Mouse (Mus musculus) neural tube, embryonic 12.5 days (tissue): ENCODE results near the gene Pafah1b3. TPM values are rescaled to one million over a fixed set of nuclear protein-coding genes. Genes with fewer than 3 reads are reported as not detected.
A peak's percentile ranks its signal among the peaks of the same experiment; 100 is the strongest.
"Not testable (repeated sequence)": the region's sequence is repeated elsewhere in the genome, so short reads cannot be mapped to it uniquely, and the experiment has no call there.

Experiments used
- ATAC-seq: fragments of 200-750 bp; cut with Nextera tagmentation; 2 replicates; pipeline ENCODE4 v1.8.0; 2017; ENCODE audit warnings: low read depth, mild to moderate bottlenecking, moderate TSS enrichment, moderate library complexity; ENCODE audit not compliant: low FRiP score
- H3K27ac ChIP-seq: fragments of 300-500 bp; sonication (generic); 2 replicates; pipeline ENCODE4 v1.5.1; 2016
- H3K27me3 ChIP-seq: fragments of 300-500 bp; sonication (generic); replicated peaks from 2 replicates; pipeline ENCODE4 v1.6.1; 2016; ENCODE audit warnings: mild to moderate bottlenecking
- H3K36me3 ChIP-seq: fragments of 300-500 bp; sonication (generic); 2 replicates; pipeline ENCODE4 v1.6.1; 2016; ENCODE audit warnings: mild to moderate bottlenecking
- H3K4me1 ChIP-seq: fragments of 300-500 bp; sonication (generic); 2 replicates; pipeline ENCODE4 v1.6.1; 2016
- H3K4me2 ChIP-seq: fragments of 300-500 bp; sonication (generic); replicated peaks from 2 replicates; pipeline ENCODE4 v1.6.1; 2016; ENCODE audit warnings: mild to moderate bottlenecking
- H3K4me3 ChIP-seq: fragments of 300-500 bp; sonication (generic); 2 replicates; pipeline ENCODE4 v1.5.1; 2016
- H3K9ac ChIP-seq: fragments of 300-500 bp; sonication (generic); 2 replicates; pipeline ENCODE4 v1.6.1; 2016; ENCODE audit warnings: mild to moderate bottlenecking
- H3K9me3 ChIP-seq: fragments of 300-500 bp; sonication (generic); 2 replicates; pipeline ENCODE4 v1.6.1; 2016; ENCODE audit warnings: mild to moderate bottlenecking
- WGBS: fragments of 180-500 bp; shearing (Covaris S2); methylation state at CpG from one replicate; pipeline ENCODE4 v1.1.7; 2016; 5-methylcytosine and 5-hydroxymethylcytosine counted together
- polyA plus RNA-seq: library from polyadenylated mRNA; unstranded; fragments of >200 nt; fragmentation: Nextera tagmentation; extraction: Ambion mirVana; gene quantifications from 2 replicates; pipeline ENCODE4 v1.2.1, GENCODE M21; 2016

The Pafah1b3 gene
- polyA plus RNA-seq: 400 and 431 TPM in 2 replicates

- H3K27ac ChIP-seq: peak within 1 kb of the TSS; percentile 93
- under 1% methylated on average over 52 of the region's 52 CpGs for WGBS
- H3K36me3 ChIP-seq: peaks cover 32% of the 10 kb centered on the region
- no peaks in the 10 kb centered on the region for H3K27me3 ChIP-seq
- ATAC-seq: peak; percentile 92
- H3K9ac ChIP-seq: peak within 1 kb of the TSS; percentile 76
- H3K9me3 ChIP-seq: no peaks in the 10 kb centered on the region
- H3K4me2 ChIP-seq: peak within 1 kb of the TSS; percentile 71
- H3K4me1 ChIP-seq: peaks cover 26% of the 10 kb centered on the region
- H3K4me3 ChIP-seq: peak within 1 kb of the TSS; percentile 71
Measured at GRCm38 (mm10) chr7:25297454-25298325, at the start of gene Pafah1b3. Gene Pafah1b3, minus strand, starts transcription at chr7:25297986.

- no peaks in the 10 kb centered on the region for H3K9me3 ChIP-seq
- H3K9ac ChIP-seq: no peak overlapping the region
- no peak overlapping the region for H3K27ac ChIP-seq
- H3K4me2 ChIP-seq: no peak overlapping the region
- H3K4me3 ChIP-seq: no peak overlapping the region
- 79% methylated on average over 20 of the region's 20 CpGs for WGBS
- peaks cover 64% of the 10 kb centered on the region for H3K36me3 ChIP-seq
- no peaks in the 10 kb centered on the region for H3K4me1 ChIP-seq
- ATAC-seq: 0 out of 2 replicates have a peak, but pooled peaks have one; percentile 37
- H3K27me3 ChIP-seq: no peaks in the 10 kb centered on the region
Measured at GRCm38 (mm10) chr7:25341000-25341784, 43.4 kb upstream of the Pafah1b3 start.

- no peak overlapping the region for H3K4me2 ChIP-seq
- 93% methylated on average over 9 of the region's 9 CpGs for WGBS
- peaks cover 73% of the 10 kb centered on the region for H3K36me3 ChIP-seq
Measured at GRCm38 (mm10) chr7:25339329-25339728, 41.5 kb upstream of the Pafah1b3 start.

GRCm38 (mm10) chr7:25334472-25334871 is 36.7 kb upstream of the Pafah1b3 start:
- Histone ChIP-seq H3K4me1 (no peaks in the 10 kb centered on the region), H3K9me3 (no peaks in the 10 kb centered on the region), H3K4me3 (no peak overlapping the region), H3K27me3 (no peaks in the 10 kb centered on the region), H3K36me3 (peaks cover 63% of the 10 kb centered on the region), H3K9ac (no peak overlapping the region), H3K4me2 (no peak overlapping the region), H3K27ac (no peak overlapping the region)
- ATAC-seq: 0 out of 2 replicates have a peak, but pooled peaks have one; percentile 13
- 89% methylated on average over 12 of the region's 12 CpGs for WGBS

More at GRCm38 (mm10) chr7:25339329-25339728, 41.5 kb upstream of the Pafah1b3 start:
- Histone ChIP-seq H3K27ac (no peak overlapping the region), H3K9me3 (no peaks in the 10 kb centered on the region), H3K4me1 (no peaks in the 10 kb centered on the region), H3K4me3 (no peak overlapping the region), H3K9ac (no peak overlapping the region), H3K27me3 (no peaks in the 10 kb centered on the region)
- no peak for ATAC-seq

GRCm38 (mm10) chr7:25333596-25334307 is 36.0 kb upstream of the Pafah1b3 start:
- Histone ChIP-seq H3K4me2 (no peak overlapping the region), H3K9me3 (no peaks in the 10 kb centered on the region), H3K9ac (no peak overlapping the region), H3K4me3 (no peak overlapping the region), H3K36me3 (peaks cover 61% of the 10 kb centered on the region), H3K27ac (no peak overlapping the region), H3K27me3 (no peaks in the 10 kb centered on the region), H3K4me1 (no peaks in the 10 kb centered on the region)
- peak; percentile 56 for ATAC-seq
- WGBS: 43% methylated on average over 16 of the region's 16 CpGs

- no peak overlapping the region for H3K4me2 ChIP-seq
- WGBS: 84% methylated on average over 8 of the region's 8 CpGs
- peaks cover 32% of the 10 kb centered on the region for H3K36me3 ChIP-seq
- no peak for ATAC-seq
- no peak overlapping the region for H3K27ac ChIP-seq
- H3K4me1 ChIP-seq: peaks cover 10% of the 10 kb centered on the region
- H3K9me3 ChIP-seq: no peaks in the 10 kb centered on the region
- H3K27me3 ChIP-seq: no peaks in the 10 kb centered on the region
- H3K4me3 ChIP-seq: no peak overlapping the region
- no peak overlapping the region for H3K9ac ChIP-seq
Measured at GRCm38 (mm10) chr7:25326233-25326632, 28.4 kb upstream of the Pafah1b3 start.

GRCm38 (mm10) chr7:25325431-25325830 is 27.6 kb upstream of the Pafah1b3 start:
- WGBS: 92% methylated on average over 6 of the region's 6 CpGs
- ATAC-seq: not testable (repeated sequence)

GRCm38 (mm10) chr7:25323219-25323618 is 25.4 kb upstream of the Pafah1b3 start:
- Histone ChIP-seq H3K4me1 (peaks cover 19% of the 10 kb centered on the region), H3K4me2 (no peak overlapping the region), H3K27ac (no peak overlapping the region), H3K27me3 (no peaks in the 10 kb centered on the region), H3K4me3 (no peak overlapping the region), H3K9ac (no peak overlapping the region), H3K9me3 (no peaks in the 10 kb centered on the region), H3K36me3 (peaks cover 10% of the 10 kb centered on the region; the same call in 1 of the 2 replicates)
- ATAC-seq: no peak
- 97% methylated on average over 2 of the region's 2 CpGs for WGBS

More at GRCm38 (mm10) chr7:25325431-25325830, 27.6 kb upstream of the Pafah1b3 start:
- Histone ChIP-seq H3K4me1 (peaks cover 12% of the 10 kb centered on the region), H3K36me3 (peaks cover 24% of the 10 kb centered on the region)
- not testable (repeated sequence) for H3K4me3 ChIP-seq, H3K27me3 ChIP-seq, H3K9me3 ChIP-seq, H3K4me2 ChIP-seq, H3K27ac ChIP-seq, H3K9ac ChIP-seq

GRCm38 (mm10) chr7:25322058-25322484 is 24.3 kb upstream of the Pafah1b3 start:
- Histone ChIP-seq H3K9ac (no peak overlapping the region), H3K9me3 (no peaks in the 10 kb centered on the region), H3K4me2 (peak overlapping the region; percentile 32), H3K36me3 (peaks cover 6% of the 10 kb centered on the region; the same call in 1 of the 2 replicates), H3K27ac (0 out of 2 replicates have a peak overlapping the region, but pooled peaks have one; percentile 23), H3K4me3 (no peak overlapping the region), H3K4me1 (peaks cover 30% of the 10 kb centered on the region), H3K27me3 (no peaks in the 10 kb centered on the region)
- ATAC-seq: no peak
- 3% methylated on average over 6 of the region's 6 CpGs for WGBS

GRCm38 (mm10) chr7:25317446-25317999 is 19.7 kb upstream of the Pafah1b3 start:
- ATAC-seq: no peak; the same call in 1 of the 2 replicates
- Histone ChIP-seq H3K9me3 (no peaks in the 10 kb centered on the region), H3K4me2 (peak overlapping the region; percentile 98), H3K4me1 (peaks cover 44% of the 10 kb centered on the region), H3K9ac (peak overlapping the region; percentile 92), H3K4me3 (peak overlapping the region; percentile 62), H3K27me3 (peaks cover 34% of the 10 kb centered on the region), H3K36me3 (no peaks in the 10 kb centered on the region), H3K27ac (peak overlapping the region; percentile 67)
- 11% methylated on average over 21 of the region's 21 CpGs for WGBS
